Mouse (Mus musculus) layer of hippocampus, postnatal 14 days (tissue): Measurements from ENCODE around the gene U90926. TPM values are rescaled to one million over a fixed set of nuclear protein-coding genes. Genes with fewer than 3 reads are reported as not detected.
A peak's percentile ranks its signal among the peaks of the same experiment; 100 is the strongest.

Source experiments
- DNase-seq, 2 experiments: peaks; one replicate each; pipeline ENCODE4 v3.0.0; 2021 to 2022; ENCODE audit warnings: low spot score in 2 of 2, mixed read lengths in 1 of 2
- long read RNA-seq, 2 experiments: library from polyadenylated mRNA; stranded (forward); transcript quantifications; one replicate each; pipeline ENCODE4 v2.0.0; 2021
- total RNA-seq, 2 experiments: library from RNA; stranded (reverse); gene quantifications; 2 replicates each; pipeline ENCODE4 v1.2.3; 2021

The U90926 gene
- total RNA-seq: not detected
- long read RNA-seq, experiment 1: 0 reads
- long read RNA-seq, experiment 2: 0 reads

GRCm38 (mm10) chr5:92215308-92215707 is at the start of gene U90926:
U90926 (minus strand) TSS chr5:92215408.
- DNase-seq: no peak

- DNase-seq: peak; percentile 73 to 89
Measured at GRCm38 (mm10) chr5:92263761-92264359, 48.7 kb upstream of the U90926 start.

GRCm38 (mm10) chr5:92262646-92263045 is 47.4 kb upstream of the U90926 start:
- DNase-seq: no peak

- no peak for DNase-seq
Measured at GRCm38 (mm10) chr5:92256218-92256617, 41.0 kb upstream of the U90926 start, which contains the start of gene Ppef2. Ppef2 (minus strand) TSS chr5:92256278.

GRCm38 (mm10) chr5:92254476-92254875 is 39.3 kb upstream of the U90926 start:
- DNase-seq: no peak

- DNase-seq: peak in 1 of 2 experiments; percentile 22
Measured at GRCm38 (mm10) chr5:92252797-92253343, 37.7 kb upstream of the U90926 start.

GRCm38 (mm10) chr5:92252031-92252430 is 36.8 kb upstream of the U90926 start:
- no peak for DNase-seq

GRCm38 (mm10) chr5:92248614-92249013 is 33.4 kb upstream of the U90926 start:
- no peak for DNase-seq

- no peak for DNase-seq
Measured at GRCm38 (mm10) chr5:92245483-92245882, 30.3 kb upstream of the U90926 start.

GRCm38 (mm10) chr5:92244900-92245299 is 29.7 kb upstream of the U90926 start:
- DNase-seq: no peak

- peak; percentile 17 to 76 for DNase-seq
Measured at GRCm38 (mm10) chr5:92240769-92241168, 25.6 kb upstream of the U90926 start.

- DNase-seq: peak; percentile 70 to 79
Measured at GRCm38 (mm10) chr5:92239333-92240232, 24.4 kb upstream of the U90926 start.

- no peak for DNase-seq
Measured at GRCm38 (mm10) chr5:92234939-92235557, 19.8 kb upstream of the U90926 start.

- no peak for DNase-seq
Measured at GRCm38 (mm10) chr5:92233366-92233765, 18.2 kb upstream of the U90926 start.

GRCm38 (mm10) chr5:92231836-92232235 is 16.6 kb upstream of the U90926 start:
- no peak for DNase-seq

GRCm38 (mm10) chr5:92230306-92230705 is 15.1 kb upstream of the U90926 start:
- DNase-seq: no peak

- no peak for DNase-seq
Measured at GRCm38 (mm10) chr5:92229514-92229913, 14.3 kb upstream of the U90926 start.

- no peak for DNase-seq
Measured at GRCm38 (mm10) chr5:92228776-92229175, 13.6 kb upstream of the U90926 start.

- no peak for DNase-seq
Measured at GRCm38 (mm10) chr5:92227782-92228181, 12.6 kb upstream of the U90926 start.

- no peak for DNase-seq
Measured at GRCm38 (mm10) chr5:92220287-92220902, 5.2 kb upstream of the U90926 start.

- DNase-seq: no peak
Measured at GRCm38 (mm10) chr5:92219826-92220225, 4.6 kb upstream of the U90926 start.
